Mouse (Mus musculus): ENCODE data around the gene Mast1. TPM values are rescaled to one million over a fixed set of nuclear protein-coding genes. Genes with fewer than 3 reads are reported as not detected.

The Mast1 gene
- polyA plus RNA-seq, 1 experiment from 2014 or later, result 1.4 TPM

DNA sequence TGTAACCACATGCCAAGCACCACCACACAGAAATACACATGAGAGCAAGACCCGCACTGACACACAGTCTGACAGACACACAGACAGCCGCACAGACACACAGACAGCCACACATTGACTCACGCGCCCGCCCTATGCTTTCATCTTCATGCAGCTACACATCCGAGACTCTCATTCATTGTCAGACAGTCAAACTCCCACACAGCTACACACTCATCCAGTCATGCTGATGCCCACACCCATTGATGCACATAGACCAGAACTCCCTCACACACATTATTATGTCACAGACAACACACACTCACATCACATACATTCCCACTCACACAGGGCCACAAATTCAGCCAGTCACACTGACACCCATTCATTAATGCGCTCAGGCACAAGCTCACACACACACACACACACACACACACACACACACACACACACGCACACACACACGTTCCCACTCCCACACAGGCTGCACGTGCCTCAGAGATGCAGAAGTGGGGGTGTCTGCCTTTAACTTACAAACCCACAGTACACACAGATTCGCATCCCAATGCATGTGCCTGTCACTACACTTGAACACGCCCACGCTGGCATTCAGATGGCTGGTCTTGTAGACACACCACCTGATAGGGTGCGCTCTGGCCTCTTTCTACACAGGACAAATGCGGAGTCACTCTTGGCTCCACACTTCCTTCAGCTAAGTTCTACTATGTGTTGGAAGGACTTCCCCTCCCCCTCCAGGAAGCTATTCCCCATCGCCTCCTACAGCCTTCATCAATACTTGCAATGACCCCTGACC, 3.2 kb downstream of the Mast1 start:
- WGBS, result 83% methylated on average over 16 of the region's 16 CpGs
- no peaks in the 10 kb centered on the region for H3K9me3 ChIP-seq (replicated peaks; ENCODE audit: control insufficient read depth, low read length)
- H3K9ac ChIP-seq (ENCODE audit: low read length), result no peak overlapping the region
- peaks cover 62% of the 10 kb centered on the region for H3K27me3 ChIP-seq (ENCODE audit: control insufficient read depth, insufficient read depth, low read length)
- no peak for ATAC-seq (ENCODE audit: insufficient read depth, low FRiP score)
- peaks cover 4% of the 10 kb centered on the region; the same call in 1 of the 2 replicates for H3K4me1 ChIP-seq (ENCODE audit: control insufficient read depth, insufficient read depth, low read length)
- no peaks in the 10 kb centered on the region for H3K36me3 ChIP-seq (ENCODE audit: control insufficient read depth, insufficient read depth, low read length)
- no peak overlapping the region for H3K4me2 ChIP-seq (ENCODE audit: low read depth, low read length)
- no peak overlapping the region for H3K27ac ChIP-seq (ENCODE audit: low read length)
- H3K4me3 ChIP-seq (replicated peaks; ENCODE audit: low read length), result no peak overlapping the region

- peaks cover 39% of the 10 kb centered on the region for H3K27me3 ChIP-seq (ENCODE audit: control insufficient read depth, insufficient read depth, low read length)
- H3K4me1 ChIP-seq (ENCODE audit: control insufficient read depth, insufficient read depth, low read length), result 0 out of 2 replicates have a peak, but pooled peaks cover 3% of the 10 kb centered on the region
- H3K9ac ChIP-seq (ENCODE audit: low read length), result no peak overlapping the region
- H3K27ac ChIP-seq (ENCODE audit: low read length), result no peak overlapping the region
- no peak overlapping the region for H3K4me2 ChIP-seq (ENCODE audit: low read depth, low read length)
- ATAC-seq (ENCODE audit: insufficient read depth, low FRiP score), result no peak
- H3K36me3 ChIP-seq (ENCODE audit: control insufficient read depth, insufficient read depth, low read length), result no peaks in the 10 kb centered on the region
- no peak overlapping the region for H3K4me3 ChIP-seq (replicated peaks; ENCODE audit: low read length)
- no peaks in the 10 kb centered on the region for H3K9me3 ChIP-seq (replicated peaks; ENCODE audit: control insufficient read depth, low read length)
- WGBS, result 85% methylated on average over 13 of the region's 13 CpGs
These were observed 6.6 kb downstream of the Mast1 start for GRCm38 (mm10) chr8:84930582-84930981.

DNA sequence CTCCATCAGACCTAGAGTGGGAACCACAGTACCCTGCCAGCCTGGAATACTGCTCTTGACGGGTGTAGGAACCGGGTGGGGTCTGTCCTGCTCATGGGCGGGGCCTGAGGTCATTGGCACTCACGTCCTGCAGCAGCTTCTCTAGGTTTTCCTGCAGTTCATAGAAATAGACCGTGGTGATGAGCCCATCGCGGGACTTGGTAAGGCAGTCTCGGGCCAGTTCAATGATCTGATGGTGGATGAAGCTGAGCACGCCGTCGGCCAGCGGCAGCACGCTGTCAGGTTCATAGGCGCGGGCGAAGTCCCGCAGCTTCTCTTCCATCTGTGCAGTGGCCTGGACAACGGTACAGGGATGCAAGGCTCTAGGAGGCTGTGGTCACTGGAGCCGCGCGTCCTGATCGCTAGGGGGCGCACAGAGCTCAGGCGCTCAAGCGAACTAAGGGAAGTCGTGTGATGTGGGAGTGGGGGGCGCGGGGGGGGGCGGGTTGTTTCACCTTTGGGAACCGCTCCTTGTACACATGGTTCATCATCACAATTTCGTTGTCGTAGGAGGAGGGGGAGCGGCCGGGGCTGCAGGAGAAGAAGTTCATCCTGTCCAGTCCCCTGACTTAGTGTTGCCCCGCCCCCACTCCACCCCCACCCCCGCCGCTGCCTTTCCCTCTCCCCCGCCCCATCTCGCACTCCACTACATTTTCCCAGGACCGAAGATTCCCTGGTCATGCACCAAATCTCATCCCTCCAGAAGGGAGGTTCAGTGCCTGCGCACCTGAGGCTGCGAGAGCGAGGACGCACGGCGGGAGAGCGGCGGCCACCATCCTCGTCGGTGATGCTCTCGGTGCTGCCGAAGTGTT, 8.5 kb downstream of the Mast1 start:
- H3K4me1 ChIP-seq (ENCODE audit: control insufficient read depth, insufficient read depth, low read length), result 0 out of 2 replicates have a peak, but pooled peaks cover 3% of the 10 kb centered on the region
- H3K4me2 ChIP-seq (ENCODE audit: low read depth, low read length), result peak overlapping the region; percentile 67
- H3K36me3 ChIP-seq (ENCODE audit: control insufficient read depth, insufficient read depth, low read length), result no peaks in the 10 kb centered on the region
- WGBS, result 3% methylated on average over 51 of the region's 52 CpGs
- no peaks in the 10 kb centered on the region for H3K9me3 ChIP-seq (replicated peaks; ENCODE audit: control insufficient read depth, low read length)
- peak; percentile 79; the same call in 1 of the 2 replicates for ATAC-seq (ENCODE audit: insufficient read depth, low FRiP score)
- H3K9ac ChIP-seq (ENCODE audit: low read length), result peak overlapping the region; percentile 12; the same call in 1 of the 2 replicates
- peaks cover 20% of the 10 kb centered on the region; the same call in 1 of the 2 replicates for H3K27me3 ChIP-seq (ENCODE audit: control insufficient read depth, insufficient read depth, low read length)
- no peak overlapping the region for H3K27ac ChIP-seq (ENCODE audit: low read length)
- peak overlapping the region; percentile 36 for H3K4me3 ChIP-seq (replicated peaks; ENCODE audit: low read length)

DNA sequence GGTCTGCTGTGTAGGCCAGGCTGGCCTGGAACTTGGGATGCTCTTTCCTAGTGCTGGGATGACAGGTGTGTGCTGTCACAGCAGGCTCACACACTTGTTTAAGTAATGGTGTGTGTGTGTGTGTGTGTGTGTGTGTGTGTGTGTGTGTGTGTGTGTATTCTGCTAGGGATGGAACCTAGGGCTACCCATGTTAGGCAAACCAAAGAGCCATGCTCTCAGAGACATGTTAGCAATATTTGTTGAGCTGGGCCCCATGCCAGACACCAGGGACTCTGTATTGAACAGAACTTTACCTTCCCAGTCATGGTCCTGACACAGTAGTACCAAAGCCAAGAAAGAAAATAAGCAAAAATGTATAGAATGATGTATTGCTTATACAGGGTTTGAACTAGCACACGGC, 9.6 kb downstream of the Mast1 start:
- 73% methylated on average over 1 of the region's 1 CpGs for WGBS
- Histone ChIP-seq H3K9me3 (replicated peaks; ENCODE audit: control insufficient read depth, low read length) (no peaks in the 10 kb centered on the region), H3K36me3 (ENCODE audit: control insufficient read depth, insufficient read depth, low read length) (no peaks in the 10 kb centered on the region), H3K4me2 (ENCODE audit: low read depth, low read length) (no peak overlapping the region), H3K27me3 (ENCODE audit: control insufficient read depth, insufficient read depth, low read length) (peaks cover 18% of the 10 kb centered on the region; the same call in 1 of the 2 replicates), H3K9ac (ENCODE audit: low read length) (no peak overlapping the region), H3K4me1 (ENCODE audit: control insufficient read depth, insufficient read depth, low read length) (0 out of 2 replicates have a peak, but pooled peaks cover 3% of the 10 kb centered on the region), H3K4me3 (replicated peaks; ENCODE audit: low read length) (no peak overlapping the region), H3K27ac (ENCODE audit: low read length) (no peak overlapping the region)
- ATAC-seq (ENCODE audit: insufficient read depth, low FRiP score), result no peak

GRCm38 (mm10) chr8:84925557-84925956, 11.6 kb downstream of the Mast1 start:
- no peak overlapping the region for H3K27ac ChIP-seq (ENCODE audit: low read length)
- H3K4me2 ChIP-seq (ENCODE audit: low read depth, low read length), result no peak overlapping the region
- no peak overlapping the region for H3K9ac ChIP-seq (ENCODE audit: low read length)
- no peaks in the 10 kb centered on the region for H3K36me3 ChIP-seq (ENCODE audit: control insufficient read depth, insufficient read depth, low read length)
- no peak overlapping the region for H3K4me3 ChIP-seq (replicated peaks; ENCODE audit: low read length)
- no peak for ATAC-seq (ENCODE audit: insufficient read depth, low FRiP score)
- peaks cover 16% of the 10 kb centered on the region; the same call in 1 of the 2 replicates for H3K27me3 ChIP-seq (ENCODE audit: control insufficient read depth, insufficient read depth, low read length)
- 0 out of 2 replicates have a peak, but pooled peaks cover 3% of the 10 kb centered on the region for H3K4me1 ChIP-seq (ENCODE audit: control insufficient read depth, insufficient read depth, low read length)
- H3K9me3 ChIP-seq (replicated peaks; ENCODE audit: control insufficient read depth, low read length), result no peaks in the 10 kb centered on the region
- 71% methylated on average over 7 of the region's 7 CpGs for WGBS

DNA sequence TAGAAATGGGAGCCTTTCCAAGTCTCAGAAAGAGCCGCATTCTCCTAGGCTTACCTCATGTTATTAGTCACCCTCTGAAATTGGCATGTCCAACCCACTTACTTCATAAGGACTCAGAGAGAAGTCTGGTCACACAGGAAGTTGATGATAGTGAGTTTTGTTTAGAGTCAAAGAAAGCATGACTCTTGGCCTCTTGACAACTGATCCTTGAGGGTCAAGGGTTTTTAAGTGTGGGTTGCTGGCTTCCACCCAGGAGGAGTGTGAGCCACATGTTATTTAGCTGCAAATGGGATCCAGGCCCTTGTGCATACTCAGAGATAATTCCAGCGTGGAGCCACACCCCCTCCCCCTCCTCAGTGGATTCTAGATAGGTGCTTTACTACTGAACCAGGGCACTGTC, 15.6 kb downstream of the Mast1 start:
- Histone ChIP-seq H3K27me3 (ENCODE audit: control insufficient read depth, insufficient read depth, low read length) (peaks cover 4% of the 10 kb centered on the region; the same call in 1 of the 2 replicates), H3K4me2 (ENCODE audit: low read depth, low read length) (no peak overlapping the region), H3K9me3 (replicated peaks; ENCODE audit: control insufficient read depth, low read length) (no peaks in the 10 kb centered on the region), H3K36me3 (ENCODE audit: control insufficient read depth, insufficient read depth, low read length) (no peaks in the 10 kb centered on the region), H3K27ac (ENCODE audit: low read length) (no peak overlapping the region), H3K4me3 (replicated peaks; ENCODE audit: low read length) (no peak overlapping the region), H3K4me1 (ENCODE audit: control insufficient read depth, insufficient read depth, low read length) (no peaks in the 10 kb centered on the region), H3K9ac (ENCODE audit: low read length) (no peak overlapping the region)
- WGBS, result 75% methylated on average over 2 of the region's 2 CpGs
- ATAC-seq (ENCODE audit: insufficient read depth, low FRiP score), result no peak

- no peaks in the 10 kb centered on the region; the same call in 1 of the 2 replicates for H3K36me3 ChIP-seq (ENCODE audit: control insufficient read depth, insufficient read depth, low read length)
- ATAC-seq (ENCODE audit: insufficient read depth, low FRiP score), result no peak
- no peak overlapping the region for H3K9ac ChIP-seq (ENCODE audit: low read length)
- 0 out of 2 replicates have a peak, but pooled peaks cover 6% of the 10 kb centered on the region for H3K9me3 ChIP-seq (replicated peaks; ENCODE audit: control insufficient read depth, low read length)
- no peak overlapping the region for H3K4me2 ChIP-seq (ENCODE audit: low read depth, low read length)
- 90% methylated on average over 15 of the region's 15 CpGs for WGBS
- H3K4me1 ChIP-seq (ENCODE audit: control insufficient read depth, insufficient read depth, low read length), result no peaks in the 10 kb centered on the region
- no peak overlapping the region for H3K27ac ChIP-seq (ENCODE audit: low read length)
- H3K4me3 ChIP-seq (replicated peaks; ENCODE audit: low read length), result no peak overlapping the region
- H3K27me3 ChIP-seq (ENCODE audit: control insufficient read depth, insufficient read depth, low read length), result peaks cover 4% of the 10 kb centered on the region; the same call in 1 of the 2 replicates
These were observed 18.5 kb downstream of the Mast1 start for GRCm38 (mm10) chr8:84918646-84919045.

DNA sequence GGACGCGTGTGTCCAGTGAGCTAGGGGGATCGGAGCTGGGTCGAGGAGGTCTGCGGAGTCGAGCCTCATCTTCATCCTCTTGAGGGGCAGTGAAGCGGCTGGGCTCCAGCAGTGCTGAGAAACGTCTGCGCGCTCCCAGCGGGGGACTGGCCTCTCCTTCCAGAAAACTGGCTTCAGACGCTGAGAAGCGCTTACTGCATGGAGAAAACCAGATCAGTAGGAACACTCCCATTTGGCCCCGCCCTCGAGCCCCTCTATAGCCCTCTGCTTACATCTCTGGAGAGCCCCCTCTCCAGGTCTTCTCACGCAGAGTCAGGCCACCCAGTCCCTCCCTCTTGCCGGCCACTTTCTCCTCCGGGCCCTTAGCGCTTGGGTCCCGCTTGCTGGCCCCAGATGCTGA, 19.4 kb downstream of the Mast1 start:
- Histone ChIP-seq H3K4me3 (replicated peaks; ENCODE audit: low read length) (no peak overlapping the region), H3K27ac (ENCODE audit: low read length) (no peak overlapping the region), H3K9me3 (replicated peaks; ENCODE audit: control insufficient read depth, low read length) (0 out of 2 replicates have a peak, but pooled peaks cover 6% of the 10 kb centered on the region), H3K4me2 (ENCODE audit: low read depth, low read length) (no peak overlapping the region), H3K36me3 (ENCODE audit: control insufficient read depth, insufficient read depth, low read length) (no peaks in the 10 kb centered on the region; the same call in 1 of the 2 replicates), H3K9ac (ENCODE audit: low read length) (no peak overlapping the region), H3K4me1 (ENCODE audit: control insufficient read depth, insufficient read depth, low read length) (peaks cover 2% of the 10 kb centered on the region; the same call in 1 of the 2 replicates), H3K27me3 (ENCODE audit: control insufficient read depth, insufficient read depth, low read length) (peaks cover 10% of the 10 kb centered on the region)
- ATAC-seq (ENCODE audit: insufficient read depth, low FRiP score), result no peak
- WGBS, result 47% methylated on average over 20 of the region's 20 CpGs

All from stomach, embryonic 16.5 days (tissue).